In the genomic region with DNA sequence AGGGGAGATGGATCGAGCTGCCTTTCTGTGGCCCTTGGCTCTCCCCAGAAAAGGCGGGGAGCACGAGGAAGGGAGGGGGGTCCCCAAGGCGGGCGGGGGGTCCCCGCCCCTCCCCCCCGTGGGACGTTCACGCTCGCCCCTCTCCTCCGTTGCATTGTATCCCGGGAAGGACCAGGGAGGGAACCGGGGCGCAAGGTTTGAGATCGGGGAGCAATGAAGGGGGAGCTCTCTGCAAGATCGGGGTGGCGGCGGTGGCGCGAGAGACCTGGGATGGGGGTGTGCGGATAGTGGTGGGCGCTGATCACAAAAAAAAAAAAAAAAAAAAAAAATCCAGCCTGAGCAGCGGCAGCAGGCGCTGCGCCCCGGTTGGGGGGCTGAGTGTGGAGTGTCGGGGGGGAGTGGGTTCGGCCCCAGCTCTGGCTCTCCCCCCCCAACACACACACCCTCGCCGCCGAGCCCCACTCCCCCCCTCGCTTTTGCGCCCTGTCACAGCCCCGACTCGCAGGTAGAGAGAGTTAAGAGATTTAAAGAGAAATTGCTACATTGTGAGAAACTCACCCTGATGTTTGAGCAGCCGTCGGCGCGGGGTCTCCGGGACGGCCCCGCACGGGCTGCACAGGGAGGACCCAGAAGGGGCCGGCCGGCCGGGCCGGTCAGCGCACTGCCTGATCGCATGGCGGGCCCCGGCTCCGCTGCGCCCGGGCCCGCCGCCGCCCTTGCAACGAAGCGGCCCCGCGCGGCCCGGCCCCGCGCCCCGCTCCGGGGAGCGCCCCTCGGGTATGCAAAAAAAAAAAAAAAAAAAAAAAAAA, we compare ENCODE assay signal across 8 mouse cellular contexts. TPM values are rescaled to one million over a fixed set of nuclear protein-coding genes. Genes with fewer than 3 reads are reported as not detected.
DNase-seq lines count a peak whose midpoint lies in the region.

Bicra (minus strand) TSS at position 584 of the 809 bp plus-strand sequence.

- H3K27me3 ChIP-seq in hindbrain, embryonic 10.5 days (ENCODE audit: insufficient read depth, poor library complexity, severe bottlenecking), result no peaks in the 10 kb centered on the region

- peak; percentile 75 for DNase-seq in ES-CJ7 (ENCODE audit: low read depth, low spot score)
- DNase-seq in cerebellum, adult 11 months, result peak; percentile 79
- DNase-seq in forelimb bud, embryonic 11.5 days (ENCODE audit: low read depth, low spot score), result peak; percentile 88
- DNase-seq in hindbrain, embryonic 10.5 days (ENCODE audit: low spot score), result peak; percentile 82
- peak; percentile 77 to 88 for DNase-seq in layer of hippocampus, postnatal 10 days (ENCODE audit: low spot score in 2 of 2)
- DNase-seq in lung, postnatal 10 days, result peak; percentile 92
- peak; percentile 90 for DNase-seq in retina, embryonic 14.5 days (ENCODE audit: low spot score)
- DNase-seq in thymus, postnatal 36 days, result peak; percentile 80 to 86

- peak within 1 kb of the TSS; percentile 100 for H3K27ac ChIP-seq in hindbrain, embryonic 10.5 days

- H3K36me3 ChIP-seq in hindbrain, embryonic 10.5 days, result peaks cover 11% of the 10 kb centered on the region

- H3K4me3 ChIP-seq in hindbrain, embryonic 10.5 days, result peak within 1 kb of the TSS; percentile 99

- H3K9me3 ChIP-seq in hindbrain, embryonic 10.5 days, result no peaks in the 10 kb centered on the region

- H3K4me1 ChIP-seq in hindbrain, embryonic 10.5 days (replicated peaks), result peaks cover 69% of the 10 kb centered on the region

- WGBS in hindbrain, embryonic 10.5 days, result under 1% methylated on average over 69 of the region's 69 CpGs

RNA-seq across cellular contexts. Expression of gene Bicra, which starts in this region (rescaled TPM):
- 7.7 and 10.7 TPM in 2 replicates for polyA plus RNA-seq in hindbrain, embryonic 10.5 days (2016; fragmentation: Nextera tagmentation; extraction: Ambion mirVana)
- total RNA-seq in layer of hippocampus, postnatal 10 days (2021), result 10 to 100 TPM; 19.3 to 21.1 TPM

Comparison
In these comparisons a context has a peak if more than half of its experiments do, and no peak if none do; other contexts are left out.
1. Peak in every context shown above with its lines: DNase-seq, H3K4me3 ChIP-seq and H3K27ac ChIP-seq.